Mouse (Mus musculus) limb, embryonic 13.5 days (tissue): ENCODE data around the gene Mettl24. TPM values are rescaled to one million over a fixed set of nuclear protein-coding genes. Genes with fewer than 3 reads are reported as not detected.

Experiments
- ATAC-seq: fragments of 200-750 bp; cut with Nextera tagmentation; 2 replicates; pipeline ENCODE4 v1.8.0; 2017; ENCODE audit warnings: low read depth, moderate number of reproducible peaks, moderate TSS enrichment; ENCODE audit not compliant: low FRiP score
- H3K27ac ChIP-seq: fragments of 300-500 bp; sonication (generic); 2 replicates; pipeline ENCODE4 v1.5.1; 2015; ENCODE audit warnings: inconsistent platforms, mild to moderate bottlenecking, moderate library complexity
- H3K27me3 ChIP-seq: fragments of 300-500 bp; sonication (generic); 2 replicates; pipeline ENCODE4 v1.6.1; 2015; ENCODE audit warnings: mild to moderate bottlenecking, inconsistent platforms
- H3K36me3 ChIP-seq: fragments of 300-500 bp; sonication (generic); 2 replicates; pipeline ENCODE4 v1.6.1; 2015; ENCODE audit warnings: inconsistent platforms, mild to moderate bottlenecking, moderate library complexity
- H3K4me1 ChIP-seq: fragments of 300-500 bp; sonication (generic); 2 replicates; pipeline ENCODE4 v1.6.1; 2015; ENCODE audit warnings: inconsistent platforms
- H3K4me2 ChIP-seq: fragments of 300-500 bp; sonication (generic); replicated peaks from 2 replicates; pipeline ENCODE4 v1.6.1; 2015; ENCODE audit warnings: inconsistent platforms, mild to moderate bottlenecking, moderate library complexity
- H3K4me3 ChIP-seq: fragments of 300-500 bp; sonication (generic); 2 replicates; pipeline ENCODE4 v1.5.1; 2015; ENCODE audit warnings: moderate library complexity, mild to moderate bottlenecking, inconsistent platforms
- H3K9ac ChIP-seq: fragments of 300-500 bp; sonication (generic); 2 replicates; pipeline ENCODE4 v1.6.1; 2015; ENCODE audit warnings: mild to moderate bottlenecking, inconsistent platforms
- H3K9me3 ChIP-seq: fragments of 300-500 bp; sonication (generic); 2 replicates; pipeline ENCODE4 v1.6.1; 2016; ENCODE audit warnings: inconsistent platforms
- WGBS: fragments of 180-500 bp; shearing (Covaris S2); methylation state at CpG from one replicate; pipeline ENCODE4 v1.1.7; 2015; 5-methylcytosine and 5-hydroxymethylcytosine counted together
- polyA plus RNA-seq: library from polyadenylated mRNA; unstranded; fragments of >200 nt; fragmentation: Nextera tagmentation; extraction: Ambion mirVana; gene quantifications from 2 replicates; pipeline ENCODE4 v1.2.1, GENCODE M21; 2015

Gene Mettl24
- polyA plus RNA-seq, 1 experiment from 2014 or later = 1.6 TPM

GRCm38 (mm10) chr10:40665270-40665669 lies 17.8 kb upstream of the Mettl24 start:
- Histone ChIP-seq H3K4me3 (no peak overlapping the region), H3K27me3 (no peaks in the 10 kb centered on the region), H3K9me3 (no peaks in the 10 kb centered on the region), H3K4me2 (no peak overlapping the region), H3K9ac (no peak overlapping the region), H3K27ac (no peak overlapping the region), H3K4me1 (no peaks in the 10 kb centered on the region), H3K36me3 (no peaks in the 10 kb centered on the region)
- WGBS = 76% methylated on average over 3 of the region's 3 CpGs
- no peak for ATAC-seq

- WGBS = 75% methylated on average over 1 of the region's 1 CpGs
- Histone ChIP-seq H3K36me3 (no peaks in the 10 kb centered on the region), H3K4me3 (no peak overlapping the region), H3K9ac (no peak overlapping the region), H3K27me3 (no peaks in the 10 kb centered on the region), H3K4me2 (no peak overlapping the region), H3K4me1 (no peaks in the 10 kb centered on the region), H3K27ac (no peak overlapping the region), H3K9me3 (no peaks in the 10 kb centered on the region; the same call in 1 of the 2 replicates)
- ATAC-seq = no peak
These were observed 16.1 kb upstream of the Mettl24 start for GRCm38 (mm10) chr10:40666943-40667342.

- H3K4me1 ChIP-seq = no peaks in the 10 kb centered on the region
- no peaks in the 10 kb centered on the region for H3K36me3 ChIP-seq
- H3K4me2 ChIP-seq = no peak overlapping the region
- H3K4me3 ChIP-seq = no peak overlapping the region
- H3K9ac ChIP-seq = no peak overlapping the region
- H3K27ac ChIP-seq = no peak overlapping the region
- H3K9me3 ChIP-seq = no peaks in the 10 kb centered on the region; the same call in 1 of the 2 replicates
- ATAC-seq = no peak
- H3K27me3 ChIP-seq = no peaks in the 10 kb centered on the region
These were observed 14.4 kb upstream of the Mettl24 start for GRCm38 (mm10) chr10:40668640-40669039.

- no peak overlapping the region for H3K9ac ChIP-seq
- peaks cover 7% of the 10 kb centered on the region for H3K4me1 ChIP-seq
- no peaks in the 10 kb centered on the region for H3K27me3 ChIP-seq
- H3K36me3 ChIP-seq = no peaks in the 10 kb centered on the region
- WGBS = 64% methylated on average over 8 of the region's 8 CpGs
- no peak overlapping the region for H3K4me3 ChIP-seq
- H3K4me2 ChIP-seq = no peak overlapping the region
- no peak overlapping the region for H3K27ac ChIP-seq
- no peaks in the 10 kb centered on the region; the same call in 1 of the 2 replicates for H3K9me3 ChIP-seq
- ATAC-seq = no peak
These were observed 10.3 kb upstream of the Mettl24 start for GRCm38 (mm10) chr10:40672587-40673296.

GRCm38 (mm10) chr10:40673297-40673665 lies 9.8 kb upstream of the Mettl24 start:
- H3K27ac ChIP-seq = no peak overlapping the region

GRCm38 (mm10) chr10:40674151-40674550 lies 8.9 kb upstream of the Mettl24 start:
- Histone ChIP-seq H3K27me3 (no peaks in the 10 kb centered on the region), H3K9ac (peak overlapping the region; percentile 37), H3K4me2 (peak overlapping the region; percentile 59), H3K27ac (no peak overlapping the region), H3K4me3 (peak overlapping the region; percentile 38), H3K4me1 (peaks cover 7% of the 10 kb centered on the region), H3K9me3 (no peaks in the 10 kb centered on the region; the same call in 1 of the 2 replicates), H3K36me3 (no peaks in the 10 kb centered on the region)
- ATAC-seq = no peak; the same call in 1 of the 2 replicates
- 2% methylated on average over 13 of the region's 13 CpGs for WGBS

More at GRCm38 (mm10) chr10:40673297-40673665, 9.8 kb upstream of the Mettl24 start:
- no peaks in the 10 kb centered on the region for H3K36me3 ChIP-seq
- H3K4me3 ChIP-seq = no peak overlapping the region
- H3K9me3 ChIP-seq = no peaks in the 10 kb centered on the region; the same call in 1 of the 2 replicates
- H3K9ac ChIP-seq = no peak overlapping the region
- no peak overlapping the region for H3K4me2 ChIP-seq
- WGBS = 68% methylated on average over 7 of the region's 7 CpGs
- H3K4me1 ChIP-seq = peaks cover 7% of the 10 kb centered on the region
- no peaks in the 10 kb centered on the region for H3K27me3 ChIP-seq
- ATAC-seq = no peak

- H3K36me3 ChIP-seq = no peaks in the 10 kb centered on the region
- no peak for ATAC-seq
These were observed 7.2 kb upstream of the Mettl24 start for GRCm38 (mm10) chr10:40675921-40676320.

GRCm38 (mm10) chr10:40678477-40678876 lies 4.6 kb upstream of the Mettl24 start:
- no peak for ATAC-seq
- no peaks in the 10 kb centered on the region for H3K36me3 ChIP-seq
- H3K4me2 ChIP-seq = no peak overlapping the region
- no peak overlapping the region for H3K4me3 ChIP-seq
- 80% methylated on average over 3 of the region's 3 CpGs for WGBS
- peaks cover 17% of the 10 kb centered on the region for H3K4me1 ChIP-seq
- H3K9me3 ChIP-seq = no peaks in the 10 kb centered on the region
- peaks cover 6% of the 10 kb centered on the region; the same call in 1 of the 2 replicates for H3K27me3 ChIP-seq
- no peak overlapping the region for H3K27ac ChIP-seq
- H3K9ac ChIP-seq = no peak overlapping the region

More at GRCm38 (mm10) chr10:40675921-40676320, 7.2 kb upstream of the Mettl24 start:
- WGBS = 82% methylated on average over 7 of the region's 7 CpGs
- Histone ChIP-seq H3K9me3 (no peaks in the 10 kb centered on the region; the same call in 1 of the 2 replicates), H3K4me2 (no peak overlapping the region), H3K27ac (no peak overlapping the region), H3K27me3 (no peaks in the 10 kb centered on the region), H3K4me1 (peaks cover 7% of the 10 kb centered on the region), H3K9ac (no peak overlapping the region), H3K4me3 (no peak overlapping the region)

- peak overlapping the region; percentile 98 for H3K4me2 ChIP-seq
- 36% methylated on average over 8 of the region's 8 CpGs for WGBS
- peaks cover 6% of the 10 kb centered on the region; the same call in 1 of the 2 replicates for H3K27me3 ChIP-seq
- no peak for ATAC-seq
- no peak overlapping the region for H3K27ac ChIP-seq
- peak overlapping the region; percentile 63; the same call in 1 of the 2 replicates for H3K4me3 ChIP-seq
- peaks cover 17% of the 10 kb centered on the region for H3K4me1 ChIP-seq
- no peaks in the 10 kb centered on the region for H3K9me3 ChIP-seq
- H3K9ac ChIP-seq = no peak overlapping the region
- H3K36me3 ChIP-seq = no peaks in the 10 kb centered on the region
These were observed 612 bp upstream of the Mettl24 start for GRCm38 (mm10) chr10:40682470-40682869.

- Histone ChIP-seq H3K36me3 (no peaks in the 10 kb centered on the region), H3K27me3 (peaks cover 6% of the 10 kb centered on the region; the same call in 1 of the 2 replicates), H3K4me2 (peak overlapping the region; percentile 98), H3K9me3 (no peaks in the 10 kb centered on the region), H3K9ac (peak overlapping the region; percentile 83; the same call in 1 of the 2 replicates), H3K4me3 (peak overlapping the region; percentile 63), H3K27ac (no peak overlapping the region), H3K4me1 (peaks cover 17% of the 10 kb centered on the region)
- 0 out of 2 replicates have a peak, but pooled peaks have one; percentile 24 for ATAC-seq
- WGBS = 56% methylated on average over 9 of the region's 9 CpGs
These were observed 779 bp downstream of the Mettl24 start for GRCm38 (mm10) chr10:40683868-40684253.

- Histone ChIP-seq H3K4me3 (no peak overlapping the region), H3K9me3 (no peaks in the 10 kb centered on the region), H3K9ac (no peak overlapping the region), H3K27ac (no peak overlapping the region), H3K27me3 (peaks cover 6% of the 10 kb centered on the region; the same call in 1 of the 2 replicates), H3K4me1 (peaks cover 17% of the 10 kb centered on the region), H3K4me2 (peak overlapping the region; percentile 98; the same call in 1 of the 2 replicates), H3K36me3 (no peaks in the 10 kb centered on the region)
- WGBS = 80% methylated on average over 7 of the region's 7 CpGs
- ATAC-seq = no peak
These were observed 1.2 kb downstream of the Mettl24 start for GRCm38 (mm10) chr10:40684326-40684725.

GRCm38 (mm10) chr10:40685641-40686040 lies 2.6 kb downstream of the Mettl24 start:
- Histone ChIP-seq H3K27ac (no peak overlapping the region), H3K4me3 (no peak overlapping the region), H3K4me1 (peaks cover 17% of the 10 kb centered on the region), H3K9ac (no peak overlapping the region), H3K36me3 (no peaks in the 10 kb centered on the region), H3K9me3 (no peaks in the 10 kb centered on the region), H3K27me3 (peaks cover 6% of the 10 kb centered on the region; the same call in 1 of the 2 replicates), H3K4me2 (no peak overlapping the region)
- no peak for ATAC-seq
- 60% methylated on average over 8 of the region's 8 CpGs for WGBS
